Mouse (Mus musculus) lung, postnatal 10 days (tissue): ENCODE data around the gene Gkn2.

Source experiments
- DNase-seq: peaks from one replicate; pipeline ENCODE4 v3.0.0; 2021

Gkn2 gene

GRCm38 (mm10) chr6:87399886-87400566 lies 26.9 kb downstream of the Gkn2 start:
- DNase-seq = no peak

- DNase-seq = no peak
Measured at GRCm38 (mm10) chr6:87401456-87401855, 28.3 kb downstream of the Gkn2 start.

GRCm38 (mm10) chr6:87412011-87412410 lies 38.9 kb downstream of the Gkn2 start:
- DNase-seq = no peak

GRCm38 (mm10) chr6:87422304-87422703 lies 49.1 kb downstream of the Gkn2 start:
- DNase-seq = no peak

- peak; percentile 55 for DNase-seq
Measured at GRCm38 (mm10) chr6:87424037-87424816, 51.1 kb downstream of the Gkn2 start.

- no peak for DNase-seq
Measured at GRCm38 (mm10) chr6:87426954-87427353, 53.8 kb downstream of the Gkn2 start.

GRCm38 (mm10) chr6:87427616-87428015 lies 54.5 kb downstream of the Gkn2 start:
- DNase-seq = no peak

GRCm38 (mm10) chr6:87428487-87429044 lies 55.4 kb downstream of the Gkn2 start, which contains the start of gene Bmp10:
Bmp10 (plus strand) TSS chr6:87428994.
- no peak for DNase-seq
